Mouse (Mus musculus): ENCODE measurements around the gene Chit1.

GRCm38 (mm10) chr1:134133316-134133715 is 22.3 kb downstream of the Chit1 start:
- TF ChIP-seq POLR2A (IDR thresholded peaks at IDR 0.05; ENCODE audit: extremely low read depth, insufficient read depth, low read length): no peak
- no peak for TF ChIP-seq CTCF (IDR thresholded peaks at IDR 0.05; ENCODE audit: extremely low read depth, insufficient read depth, low read length)
